Mouse (Mus musculus) liver, postnatal 0 days (tissue): ENCODE measurements around the gene Synpo2l. TPM values are rescaled to one million over a fixed set of nuclear protein-coding genes. Genes with fewer than 3 reads are reported as not detected.
A peak's percentile ranks its signal among the peaks of the same experiment; 100 is the strongest.

Experiments
- ATAC-seq: fragments of 200-750 bp; cut with Nextera tagmentation; 2 replicates; pipeline ENCODE4 v1.8.0; 2017; ENCODE audit warnings: mild to moderate bottlenecking, moderate library complexity
- DNase-seq: peaks from one replicate; pipeline ENCODE4 v3.0.0-alpha.2; 2016
- H3K27ac ChIP-seq: fragments of 300-500 bp; sonication (generic); 2 replicates; pipeline ENCODE4 v1.5.1; 2014; ENCODE audit warnings: antibody characterized with exemption, moderate library complexity, mild to moderate bottlenecking, low read depth
- H3K27me3 ChIP-seq: fragments of 300-500 bp; sonication (generic); 2 replicates; pipeline ENCODE4 v1.6.1; 2014; ENCODE audit warnings: low read length, control low read depth, mixed read lengths; ENCODE audit not compliant: insufficient read depth
- H3K36me3 ChIP-seq: fragments of 300-500 bp; sonication (generic); replicated peaks from 2 replicates; pipeline ENCODE4 v1.6.1; 2014; ENCODE audit warnings: mild to moderate bottlenecking, control low read depth, low read length, moderate library complexity, mixed read lengths; ENCODE audit not compliant: insufficient read depth
- H3K4me1 ChIP-seq: fragments of 300-500 bp; sonication (generic); 2 replicates; pipeline ENCODE4 v1.6.1; 2014; ENCODE audit warnings: antibody characterized with exemption, mild to moderate bottlenecking, control low read depth; ENCODE audit not compliant: insufficient read depth
- H3K4me2 ChIP-seq: fragments of 300-500 bp; sonication (generic); 2 replicates; pipeline ENCODE4 v1.6.1; 2014; ENCODE audit warnings: low read depth, mild to moderate bottlenecking, low read length, moderate library complexity, mixed read lengths
- H3K4me3 ChIP-seq: fragments of 300-500 bp; sonication (generic); 2 replicates; pipeline ENCODE4 v1.5.1; 2014; ENCODE audit warnings: low read depth, low read length
- H3K9ac ChIP-seq: fragments of 300-500 bp; sonication (generic); replicated peaks from 2 replicates; pipeline ENCODE4 v1.6.1; 2014; ENCODE audit warnings: mild to moderate bottlenecking, moderate library complexity
- H3K9me3 ChIP-seq: fragments of 300-500 bp; sonication (generic); 2 replicates; pipeline ENCODE4 v1.6.1; 2016; ENCODE audit warnings: mild to moderate bottlenecking, control low read depth, low read length, mixed read lengths
- CTCF ChIP-seq: sonication (generic); IDR thresholded peaks from 2 replicates; pipeline ENCODE4 v1.5.1; 2016; ENCODE audit warnings: antibody characterized with exemption, low read depth
- EP300 ChIP-seq: IDR thresholded peaks from 2 replicates; pipeline ENCODE4 v1.6.1; 2016; ENCODE audit warnings: antibody characterized with exemption, low read depth, mild to moderate bottlenecking
- WGBS: fragments of 180-500 bp; shearing (Covaris S2); extraction: QIAGEN DNeasy Blood & Tissue Kit; methylation state at CpG from one replicate; pipeline ENCODE4 v1.1.7; 2014; ENCODE audit not compliant: insufficient replicate concordance; 5-methylcytosine and 5-hydroxymethylcytosine counted together
- polyA plus RNA-seq: library from polyadenylated mRNA; unstranded; fragments of >200 nt; fragmentation: Nextera tagmentation; extraction: Ambion mirVana; gene quantifications from 2 replicates; pipeline ENCODE4 v1.2.1, GENCODE M21; 2015

Gene Synpo2l
- polyA plus RNA-seq, 1 experiment from 2014 or later = 0.05 TPM

GRCm38 (mm10) chr14:20702741-20703381 is 34.7 kb upstream of the Synpo2l start, which contains the start of gene Chchd1:
Chchd1 (plus strand) TSS chr14:20703006.
- ATAC-seq = peak; percentile 83
- no peak for TF ChIP-seq CTCF
- no peak; the same call in 1 of the 2 replicates for TF ChIP-seq EP300
- peaks cover 23% of the 10 kb centered on the region for H3K4me1 ChIP-seq

GRCm38 (mm10) chr14:20702096-20702740 is 34.1 kb upstream of the Synpo2l start:
- peak; percentile 35 for ATAC-seq
- no peak for TF ChIP-seq EP300
- no peak for TF ChIP-seq CTCF
- H3K9ac ChIP-seq = peak overlapping the region; percentile 77
- H3K4me3 ChIP-seq = peak overlapping the region; percentile 83
- peak overlapping the region; percentile 73 for H3K4me2 ChIP-seq
- 11% methylated on average over 15 of the region's 15 CpGs for WGBS
- peak overlapping the region; percentile 87 for H3K27ac ChIP-seq
- H3K9me3 ChIP-seq = no peaks in the 10 kb centered on the region
- H3K27me3 ChIP-seq = no peaks in the 10 kb centered on the region
- peaks cover 11% of the 10 kb centered on the region; the same call in 1 of the 2 replicates for H3K36me3 ChIP-seq
- peaks cover 23% of the 10 kb centered on the region for H3K4me1 ChIP-seq
- DNase-seq = no peak

More at GRCm38 (mm10) chr14:20702741-20703381, 34.7 kb upstream of the Synpo2l start, which contains the start of gene Chchd1:
- peak within 1 kb of the TSS; percentile 73 for H3K4me2 ChIP-seq
- no peaks in the 10 kb centered on the region for H3K27me3 ChIP-seq
- DNase-seq = peak; percentile 93
- peak within 1 kb of the TSS; percentile 77 for H3K9ac ChIP-seq
- peak within 1 kb of the TSS; percentile 83 for H3K4me3 ChIP-seq
- H3K36me3 ChIP-seq = peaks cover 10% of the 10 kb centered on the region; the same call in 1 of the 2 replicates
- under 1% methylated on average over 61 of the region's 61 CpGs for WGBS
- H3K9me3 ChIP-seq = no peaks in the 10 kb centered on the region
- H3K27ac ChIP-seq = peak within 1 kb of the TSS; percentile 87

GRCm38 (mm10) chr14:20701554-20701953 is 33.4 kb upstream of the Synpo2l start:
- peak overlapping the region; percentile 31; the same call in 1 of the 2 replicates for H3K27ac ChIP-seq
- DNase-seq (no peak), ATAC-seq (no peak)
- WGBS = 81% methylated on average over 8 of the region's 8 CpGs
- H3K27me3 ChIP-seq = no peaks in the 10 kb centered on the region
- H3K4me1 ChIP-seq = peaks cover 24% of the 10 kb centered on the region
- TF ChIP-seq EP300 (no peak), CTCF (no peak)
- peak overlapping the region; percentile 77; the same call in 1 of the 2 replicates for H3K9ac ChIP-seq
- H3K9me3 ChIP-seq = no peaks in the 10 kb centered on the region
- H3K4me2 ChIP-seq = peak overlapping the region; percentile 73
- peak overlapping the region; percentile 83; the same call in 1 of the 2 replicates for H3K4me3 ChIP-seq
- H3K36me3 ChIP-seq = peaks cover 11% of the 10 kb centered on the region; the same call in 1 of the 2 replicates

GRCm38 (mm10) chr14:20700362-20700761 is 32.2 kb upstream of the Synpo2l start:
- 84% methylated on average over 3 of the region's 3 CpGs for WGBS
- no peak for TF ChIP-seq EP300
- Histone ChIP-seq H3K27me3 (no peaks in the 10 kb centered on the region), H3K27ac (no peak overlapping the region), H3K4me2 (no peak overlapping the region), H3K9me3 (no peaks in the 10 kb centered on the region), H3K4me3 (no peak overlapping the region), H3K36me3 (peaks cover 11% of the 10 kb centered on the region; the same call in 1 of the 2 replicates), H3K9ac (no peak overlapping the region), H3K4me1 (peaks cover 33% of the 10 kb centered on the region)
- ATAC-seq (no peak), DNase-seq (no peak)

- DNase-seq (no peak), ATAC-seq (no peak)
- 51% methylated on average over 2 of the region's 2 CpGs for WGBS
- Histone ChIP-seq H3K36me3 (peaks cover 15% of the 10 kb centered on the region), H3K4me1 (peaks cover 39% of the 10 kb centered on the region), H3K9ac (no peak overlapping the region), H3K27me3 (no peaks in the 10 kb centered on the region), H3K27ac (no peak overlapping the region), H3K9me3 (no peaks in the 10 kb centered on the region), H3K4me2 (no peak overlapping the region), H3K4me3 (no peak overlapping the region)
- TF ChIP-seq CTCF (no peak), EP300 (no peak)
Observed at GRCm38 (mm10) chr14:20698515-20698914, 30.4 kb upstream of the Synpo2l start.

- 19% methylated on average over 1 of the region's 1 CpGs for WGBS
- H3K27me3 ChIP-seq = no peaks in the 10 kb centered on the region
- H3K4me2 ChIP-seq = peak overlapping the region; percentile 93
- peak; percentile 56 for DNase-seq
- peaks cover 38% of the 10 kb centered on the region for H3K4me1 ChIP-seq
- no peaks in the 10 kb centered on the region for H3K9me3 ChIP-seq
- TF ChIP-seq EP300 (no peak), CTCF (peak; percentile 69)
- ATAC-seq = no peak
- H3K9ac ChIP-seq = peak overlapping the region; percentile 8; the same call in 1 of the 2 replicates
- peaks cover 29% of the 10 kb centered on the region for H3K36me3 ChIP-seq
- H3K4me3 ChIP-seq = no peak overlapping the region
- 0 out of 2 replicates have a peak overlapping the region, but pooled peaks have one; percentile 0 for H3K27ac ChIP-seq
Observed at GRCm38 (mm10) chr14:20696986-20697385, 28.8 kb upstream of the Synpo2l start.
